Mouse (Mus musculus): ENCODE data around the gene Pam. TPM values are rescaled to one million over a fixed set of nuclear protein-coding genes. Genes with fewer than 3 reads are reported as not detected.

Gene Pam
- polyA plus RNA-seq, 1 experiment: 67.3 TPM

DNA sequence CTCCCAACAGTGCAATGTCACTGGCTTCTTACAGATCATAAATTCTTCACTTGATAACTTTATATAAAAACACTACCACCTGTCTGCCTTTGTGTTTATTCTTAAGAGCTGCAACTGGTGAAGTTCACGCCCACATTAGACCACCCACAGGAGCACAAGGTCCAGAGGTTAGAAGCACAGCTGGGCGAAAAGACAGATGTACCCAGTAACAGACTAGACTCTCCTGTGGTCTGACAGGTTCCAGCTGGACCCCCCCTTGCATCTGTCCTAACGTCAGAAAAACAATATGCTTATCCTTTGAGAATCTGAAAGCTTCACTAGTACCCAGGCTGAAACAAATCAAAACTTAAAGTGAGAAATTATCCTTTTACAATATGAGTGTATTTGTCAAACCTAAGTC lies 44.4 kb downstream of the Pam start:
- Histone ChIP-seq H3K4me1 (replicated peaks; ENCODE audit: control insufficient read depth, insufficient read depth, low read length) (no peaks in the 10 kb centered on the region), H3K27me3 (ENCODE audit: control insufficient read depth, insufficient read depth, low read length) (no peaks in the 10 kb centered on the region), H3K36me3 (ENCODE audit: control insufficient read depth, insufficient read depth, low read length) (no peaks in the 10 kb centered on the region), H3K4me3 (ENCODE audit: control insufficient read depth, insufficient read depth, low read length) (no peak overlapping the region), H3K27ac (ENCODE audit: control insufficient read depth, insufficient read depth, low read length) (no peak overlapping the region)
- no peak for DNase-seq
- TF ChIP-seq POLR2A (IDR thresholded peaks at IDR 0.05; ENCODE audit: control insufficient read depth, extremely low read depth, insufficient read depth, low read length, poor library complexity) (no peak), CTCF (IDR thresholded peaks at IDR 0.05; ENCODE audit: borderline replicate concordance, control insufficient read depth, extremely low read depth, insufficient read depth, low read length, poor library complexity) (no peak)
- 16% methylated on average over 3 of the region's 3 CpGs for WGBS

DNA sequence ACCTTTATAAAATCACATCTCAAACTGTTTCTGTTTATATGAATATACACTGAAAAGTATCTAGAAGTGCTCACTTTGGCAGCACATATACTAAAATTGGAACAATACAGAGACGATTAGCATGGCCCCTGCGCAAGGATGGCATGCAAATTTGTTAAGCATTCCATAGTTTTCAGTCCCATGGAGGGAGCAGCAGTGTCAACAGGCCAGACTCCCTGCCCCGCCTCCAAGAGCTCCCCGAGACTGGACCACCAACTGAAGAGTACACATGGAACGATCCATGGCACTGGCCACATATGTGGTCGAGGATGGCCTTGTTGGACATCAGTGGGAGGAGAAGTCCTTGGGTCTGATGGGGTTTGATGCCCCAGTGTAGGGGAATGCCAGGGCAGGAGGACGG lies 45.7 kb downstream of the Pam start:
- no peaks in the 10 kb centered on the region for H3K36me3 ChIP-seq (ENCODE audit: control insufficient read depth, insufficient read depth, low read length)
- H3K4me1 ChIP-seq (replicated peaks; ENCODE audit: control insufficient read depth, insufficient read depth, low read length): no peaks in the 10 kb centered on the region
- TF ChIP-seq POLR2A (IDR thresholded peaks at IDR 0.05; ENCODE audit: control insufficient read depth, extremely low read depth, insufficient read depth, low read length, poor library complexity) (no peak), CTCF (IDR thresholded peaks at IDR 0.05; ENCODE audit: borderline replicate concordance, control insufficient read depth, extremely low read depth, insufficient read depth, low read length, poor library complexity) (no peak)
- no peak overlapping the region for H3K27ac ChIP-seq (ENCODE audit: control insufficient read depth, insufficient read depth, low read length)
- H3K4me3 ChIP-seq (ENCODE audit: control insufficient read depth, insufficient read depth, low read length): no peak overlapping the region
- DNase-seq: no peak
- WGBS: 94% methylated on average over 7 of the region's 7 CpGs
- no peaks in the 10 kb centered on the region for H3K27me3 ChIP-seq (ENCODE audit: control insufficient read depth, insufficient read depth, low read length)

DNA sequence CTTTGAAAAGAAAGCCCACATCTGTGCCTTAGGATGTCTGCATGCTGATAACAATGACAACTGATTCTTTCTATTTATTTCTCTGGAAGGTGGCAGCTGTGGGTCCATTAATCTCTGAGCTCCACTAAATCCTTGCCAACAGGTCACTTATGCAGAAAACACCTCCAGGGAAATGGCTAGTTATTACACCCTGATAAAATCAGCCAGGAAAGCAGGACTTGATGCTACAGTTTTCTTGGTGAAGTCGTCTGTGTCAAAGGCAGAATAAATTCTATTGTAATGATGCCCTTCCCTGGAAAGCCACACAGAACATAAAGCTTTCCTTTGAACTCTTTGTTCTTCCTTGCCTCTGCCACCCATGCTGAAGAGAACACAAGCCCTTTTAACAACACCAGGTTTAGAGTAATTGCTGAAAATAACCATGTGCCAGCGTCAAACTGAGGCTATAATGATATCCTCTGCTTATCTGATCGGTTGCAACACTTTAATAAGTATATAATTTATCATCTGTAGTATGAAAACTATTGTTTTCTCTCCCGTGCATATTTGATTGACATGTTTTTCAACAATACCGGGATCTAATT lies 47.1 kb downstream of the Pam start:
- H3K4me1 ChIP-seq (replicated peaks; ENCODE audit: control insufficient read depth, insufficient read depth, low read length): no peaks in the 10 kb centered on the region
- WGBS: 88% methylated on average over 5 of the region's 5 CpGs
- H3K27ac ChIP-seq (ENCODE audit: control insufficient read depth, insufficient read depth, low read length): no peak overlapping the region
- H3K4me3 ChIP-seq (ENCODE audit: control insufficient read depth, insufficient read depth, low read length): no peak overlapping the region
- H3K27me3 ChIP-seq (ENCODE audit: control insufficient read depth, insufficient read depth, low read length): no peaks in the 10 kb centered on the region
- TF ChIP-seq CTCF (IDR thresholded peaks at IDR 0.05; ENCODE audit: borderline replicate concordance, control insufficient read depth, extremely low read depth, insufficient read depth, low read length, poor library complexity) (no peak), POLR2A (IDR thresholded peaks at IDR 0.05; ENCODE audit: control insufficient read depth, extremely low read depth, insufficient read depth, low read length, poor library complexity) (no peak)
- no peak for DNase-seq
- no peaks in the 10 kb centered on the region for H3K36me3 ChIP-seq (ENCODE audit: control insufficient read depth, insufficient read depth, low read length)

DNA sequence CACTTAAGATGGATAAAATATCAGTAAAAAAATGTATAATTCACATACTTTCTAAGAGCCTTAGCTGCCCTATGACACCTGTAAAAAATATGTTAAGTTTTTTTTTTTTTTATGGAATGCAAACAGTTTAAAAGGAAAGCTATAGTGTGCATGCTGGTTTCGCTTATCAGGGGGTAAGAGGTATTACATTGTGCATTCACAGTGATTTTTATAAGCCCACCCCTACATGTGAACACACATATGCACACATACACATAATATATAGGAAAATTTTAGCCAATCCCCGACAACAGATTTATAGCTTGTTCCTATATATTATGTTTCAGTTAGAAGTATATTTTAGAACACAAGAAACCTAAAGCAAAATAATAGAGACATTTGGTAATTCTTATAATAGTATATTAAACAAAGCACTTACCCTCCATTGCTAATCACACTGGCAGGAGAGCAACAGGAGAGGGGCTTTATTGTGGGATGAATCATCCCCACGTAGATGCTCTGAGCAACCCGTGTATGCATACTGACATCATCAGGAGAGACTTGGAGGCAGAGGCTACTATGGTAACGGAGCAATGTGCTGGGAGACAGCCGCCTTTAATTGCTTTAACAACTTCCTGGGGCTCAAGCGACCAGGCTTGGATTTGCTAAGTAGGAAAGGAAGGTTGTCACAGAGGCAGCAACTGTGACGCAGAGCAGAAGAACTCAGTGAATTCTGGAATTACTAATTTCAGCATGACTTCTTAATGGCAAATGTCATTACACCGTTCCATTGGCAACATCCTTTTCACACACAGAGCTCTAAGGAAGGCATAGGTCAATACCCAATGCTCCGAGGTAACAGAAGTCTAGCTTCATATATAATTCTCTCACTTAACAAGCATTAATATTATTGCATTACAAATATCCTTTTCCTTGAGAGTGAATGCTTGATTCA lies 47.9 kb downstream of the Pam start:
- no peaks in the 10 kb centered on the region for H3K27me3 ChIP-seq (ENCODE audit: control insufficient read depth, insufficient read depth, low read length)
- no peak overlapping the region for H3K27ac ChIP-seq (ENCODE audit: control insufficient read depth, insufficient read depth, low read length)
- H3K4me1 ChIP-seq (replicated peaks; ENCODE audit: control insufficient read depth, insufficient read depth, low read length): no peaks in the 10 kb centered on the region
- no peak for TF ChIP-seq POLR2A (IDR thresholded peaks at IDR 0.05; ENCODE audit: control insufficient read depth, extremely low read depth, insufficient read depth, low read length, poor library complexity)
- no peak for TF ChIP-seq CTCF (IDR thresholded peaks at IDR 0.05; ENCODE audit: borderline replicate concordance, control insufficient read depth, extremely low read depth, insufficient read depth, low read length, poor library complexity)
- no peak overlapping the region for H3K4me3 ChIP-seq (ENCODE audit: control insufficient read depth, insufficient read depth, low read length)
- 92% methylated on average over 10 of the region's 10 CpGs for WGBS
- DNase-seq: no peak
- no peaks in the 10 kb centered on the region for H3K36me3 ChIP-seq (ENCODE audit: control insufficient read depth, insufficient read depth, low read length)

DNA sequence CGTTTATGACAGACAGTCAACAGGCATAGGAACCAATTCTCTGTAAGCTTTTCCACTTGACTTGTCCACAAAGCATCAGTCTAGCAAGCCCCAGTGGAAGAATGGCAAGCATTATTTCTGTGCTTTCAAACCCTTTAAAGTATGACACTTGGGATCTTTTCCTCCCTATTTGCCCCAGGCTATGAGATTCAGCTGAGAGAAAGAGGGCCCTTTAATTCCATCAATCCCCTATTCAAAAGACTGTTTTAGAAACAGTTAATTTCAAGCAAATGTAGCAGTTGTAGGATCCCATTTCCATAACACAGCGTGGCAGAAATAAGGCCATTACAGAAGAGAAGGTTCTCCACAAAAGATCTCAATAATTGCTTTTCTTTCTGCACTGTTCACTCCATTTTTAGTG lies 53.0 kb downstream of the Pam start:
- Histone ChIP-seq H3K4me1 (replicated peaks; ENCODE audit: control insufficient read depth, insufficient read depth, low read length) (no peaks in the 10 kb centered on the region), H3K27ac (ENCODE audit: control insufficient read depth, insufficient read depth, low read length) (no peak overlapping the region), H3K4me3 (ENCODE audit: control insufficient read depth, insufficient read depth, low read length) (no peak overlapping the region), H3K36me3 (ENCODE audit: control insufficient read depth, insufficient read depth, low read length) (no peaks in the 10 kb centered on the region), H3K27me3 (ENCODE audit: control insufficient read depth, insufficient read depth, low read length) (no peaks in the 10 kb centered on the region)
- 90% methylated on average over 2 of the region's 2 CpGs for WGBS
- no peak for DNase-seq
- no peak for TF ChIP-seq CTCF (IDR thresholded peaks at IDR 0.05; ENCODE audit: borderline replicate concordance, control insufficient read depth, extremely low read depth, insufficient read depth, low read length, poor library complexity)
- no peak for TF ChIP-seq POLR2A (IDR thresholded peaks at IDR 0.05; ENCODE audit: control insufficient read depth, extremely low read depth, insufficient read depth, low read length, poor library complexity)

DNA sequence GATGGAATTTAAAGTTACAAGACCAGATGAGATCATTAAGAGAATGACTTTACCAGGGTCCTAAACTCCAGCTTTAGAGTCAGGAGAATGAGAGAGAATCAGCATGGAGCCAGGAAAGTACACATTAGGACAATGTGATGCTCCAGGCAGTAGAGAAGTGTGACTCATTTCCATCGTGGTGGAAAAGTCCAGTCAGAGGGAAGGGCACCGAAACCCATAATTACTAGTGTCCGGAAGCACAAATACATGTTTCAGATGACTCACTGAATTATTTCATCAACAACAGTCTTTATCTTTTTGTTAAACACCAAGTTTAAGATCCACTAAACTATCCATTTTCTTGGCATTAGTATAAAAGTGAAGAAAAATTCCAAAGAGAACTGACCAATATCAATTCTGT lies 57.2 kb downstream of the Pam start:
- H3K4me3 ChIP-seq (ENCODE audit: control insufficient read depth, insufficient read depth, low read length): no peak overlapping the region
- DNase-seq: no peak
- no peak for TF ChIP-seq POLR2A (IDR thresholded peaks at IDR 0.05; ENCODE audit: control insufficient read depth, extremely low read depth, insufficient read depth, low read length, poor library complexity)
- no peak for TF ChIP-seq CTCF (IDR thresholded peaks at IDR 0.05; ENCODE audit: borderline replicate concordance, control insufficient read depth, extremely low read depth, insufficient read depth, low read length, poor library complexity)
- no peaks in the 10 kb centered on the region for H3K4me1 ChIP-seq (replicated peaks; ENCODE audit: control insufficient read depth, insufficient read depth, low read length)
- no peaks in the 10 kb centered on the region for H3K27me3 ChIP-seq (ENCODE audit: control insufficient read depth, insufficient read depth, low read length)
- H3K27ac ChIP-seq (ENCODE audit: control insufficient read depth, insufficient read depth, low read length): no peak overlapping the region
- no peaks in the 10 kb centered on the region for H3K36me3 ChIP-seq (ENCODE audit: control insufficient read depth, insufficient read depth, low read length)
- 81% methylated on average over 3 of the region's 3 CpGs for WGBS

Data from thymus, adult 2 months (tissue).